Mouse (Mus musculus): ENCODE results near the gene Mug2.
"Not testable (repeated sequence)": the region's sequence is repeated elsewhere in the genome, so short reads cannot be mapped to it uniquely, and the experiment has no call there.

Mug2 gene

GRCm38 (mm10) chr6:122006461-122006860 is at the start of gene Mug2:
TSS of gene Mug2 (plus strand) at chr6:122006761.
- not testable (repeated sequence) for DNase-seq (ENCODE audit: low spot score in 2 of 2)

- DNase-seq (ENCODE audit: low spot score in 2 of 2): not testable (repeated sequence)
Measured at GRCm38 (mm10) chr6:121957803-121958349, 48.7 kb upstream of the Mug2 start.

GRCm38 (mm10) chr6:121975701-121976100 is 30.9 kb upstream of the Mug2 start:
- no peak for DNase-seq (ENCODE audit: low spot score in 2 of 2)

GRCm38 (mm10) chr6:122100904-122101303 is 94.3 kb downstream of the Mug2 start:
- DNase-seq (ENCODE audit: low spot score in 2 of 2): no peak

GRCm38 (mm10) chr6:122101671-122102070 is 95.1 kb downstream of the Mug2 start:
- DNase-seq (ENCODE audit: low spot score in 2 of 2): no peak

- DNase-seq (ENCODE audit: low spot score in 2 of 2): no peak
Measured at GRCm38 (mm10) chr6:122116963-122117362, 110.4 kb downstream of the Mug2 start.

- DNase-seq (ENCODE audit: low spot score in 2 of 2): no peak
Measured at GRCm38 (mm10) chr6:122129521-122129920, 123.0 kb downstream of the Mug2 start.
